Mouse (Mus musculus): ENCODE data around the gene Prickle2. TPM values are rescaled to one million over a fixed set of nuclear protein-coding genes. Genes with fewer than 3 reads are reported as not detected.

Prickle2 gene
- polyA plus RNA-seq, 1 experiment from 2014 or later, result 6.4 TPM

- Histone ChIP-seq H3K27me3 (ENCODE audit: control insufficient read depth, insufficient read depth, low read length) (no peaks in the 10 kb centered on the region), H3K4me1 (ENCODE audit: control insufficient read depth, insufficient read depth, low read length) (no peaks in the 10 kb centered on the region), H3K27ac (ENCODE audit: low read depth, low read length) (no peak overlapping the region), H3K4me2 (no peak overlapping the region), H3K9me3 (replicated peaks; ENCODE audit: control insufficient read depth, low read length) (no peaks in the 10 kb centered on the region), H3K4me3 (ENCODE audit: low read depth, low read length) (no peak overlapping the region), H3K9ac (ENCODE audit: low read depth, low read length) (no peak overlapping the region), H3K36me3 (ENCODE audit: control insufficient read depth, insufficient read depth, low read length) (no peaks in the 10 kb centered on the region)
- 70% methylated on average over 1 of the region's 1 CpGs for WGBS (ENCODE audit: insufficient replicate concordance)
- ATAC-seq (replicated peaks; ENCODE audit: insufficient number of reproducible peaks, low FRiP score, low TSS enrichment), result no peak
These were observed 56.9 kb downstream of the Prickle2 start for GRCm38 (mm10) chr6:92649063-92649462.

DNA sequence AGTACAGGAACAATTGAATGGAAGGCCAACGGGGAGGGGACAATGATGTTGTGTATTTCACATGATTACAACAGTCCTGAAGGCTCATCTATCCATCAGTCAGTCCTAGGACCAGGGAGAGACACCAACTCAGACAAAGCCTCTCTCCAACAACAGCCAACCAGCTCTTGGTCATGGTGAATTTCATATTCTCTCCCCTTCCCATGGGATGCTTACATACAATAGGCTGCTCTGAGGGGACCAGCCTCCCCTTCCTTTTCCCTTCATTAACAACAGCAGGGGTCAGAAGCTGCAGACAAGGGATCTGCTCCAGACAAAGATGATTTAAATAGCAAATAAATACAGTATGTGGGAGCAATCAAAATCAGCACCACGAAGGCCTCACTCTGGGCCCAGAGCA is 57.4 kb downstream of the Prickle2 start:
- H3K4me2 ChIP-seq, result no peak overlapping the region
- WGBS (ENCODE audit: insufficient replicate concordance), result 56% methylated on average over 2 of the region's 2 CpGs
- no peak for ATAC-seq (replicated peaks; ENCODE audit: insufficient number of reproducible peaks, low FRiP score, low TSS enrichment)
- H3K36me3 ChIP-seq (ENCODE audit: control insufficient read depth, insufficient read depth, low read length), result no peaks in the 10 kb centered on the region
- no peaks in the 10 kb centered on the region for H3K4me1 ChIP-seq (ENCODE audit: control insufficient read depth, insufficient read depth, low read length)
- no peak overlapping the region for H3K4me3 ChIP-seq (ENCODE audit: low read depth, low read length)
- no peak overlapping the region for H3K27ac ChIP-seq (ENCODE audit: low read depth, low read length)
- no peaks in the 10 kb centered on the region for H3K27me3 ChIP-seq (ENCODE audit: control insufficient read depth, insufficient read depth, low read length)
- H3K9me3 ChIP-seq (replicated peaks; ENCODE audit: control insufficient read depth, low read length), result no peaks in the 10 kb centered on the region
- no peak overlapping the region for H3K9ac ChIP-seq (ENCODE audit: low read depth, low read length)

- Histone ChIP-seq H3K9ac (ENCODE audit: low read depth, low read length) (no peak overlapping the region), H3K4me1 (ENCODE audit: control insufficient read depth, insufficient read depth, low read length) (no peaks in the 10 kb centered on the region), H3K27ac (ENCODE audit: low read depth, low read length) (no peak overlapping the region), H3K4me2 (no peak overlapping the region), H3K27me3 (ENCODE audit: control insufficient read depth, insufficient read depth, low read length) (no peaks in the 10 kb centered on the region), H3K36me3 (ENCODE audit: control insufficient read depth, insufficient read depth, low read length) (no peaks in the 10 kb centered on the region), H3K9me3 (replicated peaks; ENCODE audit: control insufficient read depth, low read length) (no peaks in the 10 kb centered on the region), H3K4me3 (ENCODE audit: low read depth, low read length) (no peak overlapping the region)
- WGBS (ENCODE audit: insufficient replicate concordance), result 78% methylated on average over 1 of the region's 1 CpGs
- ATAC-seq (replicated peaks; ENCODE audit: insufficient number of reproducible peaks, low FRiP score, low TSS enrichment), result no peak
These were observed 63.0 kb downstream of the Prickle2 start for GRCm38 (mm10) chr6:92642929-92643328.

DNA sequence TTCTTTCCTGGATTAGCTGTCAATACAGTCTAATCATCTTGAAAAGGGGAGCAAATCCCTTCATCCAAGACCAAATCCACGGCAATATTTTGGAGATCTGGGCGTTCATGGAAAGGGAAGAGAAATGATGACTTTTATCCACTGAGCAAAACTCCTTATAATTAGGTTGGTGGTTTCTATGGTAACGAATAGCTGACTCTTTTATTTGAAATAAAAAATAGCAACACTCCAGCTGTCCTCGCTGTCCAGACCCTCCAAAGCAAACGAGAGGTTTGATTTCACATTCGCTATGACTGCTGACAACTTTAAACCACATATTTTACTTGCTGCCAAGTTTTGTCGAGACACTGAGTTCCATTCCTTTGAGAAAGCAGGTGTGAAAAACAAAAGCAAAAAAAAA is 64.0 kb downstream of the Prickle2 start:
- no peaks in the 10 kb centered on the region for H3K4me1 ChIP-seq (ENCODE audit: control insufficient read depth, insufficient read depth, low read length)
- no peak overlapping the region for H3K27ac ChIP-seq (ENCODE audit: low read depth, low read length)
- no peak overlapping the region for H3K9ac ChIP-seq (ENCODE audit: low read depth, low read length)
- WGBS (ENCODE audit: insufficient replicate concordance), result 68% methylated on average over 7 of the region's 7 CpGs
- no peaks in the 10 kb centered on the region for H3K9me3 ChIP-seq (replicated peaks; ENCODE audit: control insufficient read depth, low read length)
- H3K4me3 ChIP-seq (ENCODE audit: low read depth, low read length), result no peak overlapping the region
- H3K27me3 ChIP-seq (ENCODE audit: control insufficient read depth, insufficient read depth, low read length), result no peaks in the 10 kb centered on the region
- no peak for ATAC-seq (replicated peaks; ENCODE audit: insufficient number of reproducible peaks, low FRiP score, low TSS enrichment)
- no peak overlapping the region for H3K4me2 ChIP-seq
- no peaks in the 10 kb centered on the region for H3K36me3 ChIP-seq (ENCODE audit: control insufficient read depth, insufficient read depth, low read length)

GRCm38 (mm10) chr6:92640896-92641295 is 65.1 kb downstream of the Prickle2 start:
- H3K4me1 ChIP-seq (ENCODE audit: control insufficient read depth, insufficient read depth, low read length), result no peaks in the 10 kb centered on the region
- H3K9ac ChIP-seq (ENCODE audit: low read depth, low read length), result no peak overlapping the region
- no peaks in the 10 kb centered on the region for H3K36me3 ChIP-seq (ENCODE audit: control insufficient read depth, insufficient read depth, low read length)
- H3K9me3 ChIP-seq (replicated peaks; ENCODE audit: control insufficient read depth, low read length), result no peaks in the 10 kb centered on the region
- 80% methylated on average over 2 of the region's 2 CpGs for WGBS (ENCODE audit: insufficient replicate concordance)
- H3K27ac ChIP-seq (ENCODE audit: low read depth, low read length), result no peak overlapping the region
- H3K27me3 ChIP-seq (ENCODE audit: control insufficient read depth, insufficient read depth, low read length), result no peaks in the 10 kb centered on the region
- no peak for ATAC-seq (replicated peaks; ENCODE audit: insufficient number of reproducible peaks, low FRiP score, low TSS enrichment)
- H3K4me3 ChIP-seq (ENCODE audit: low read depth, low read length), result no peak overlapping the region
- H3K4me2 ChIP-seq, result no peak overlapping the region

DNA sequence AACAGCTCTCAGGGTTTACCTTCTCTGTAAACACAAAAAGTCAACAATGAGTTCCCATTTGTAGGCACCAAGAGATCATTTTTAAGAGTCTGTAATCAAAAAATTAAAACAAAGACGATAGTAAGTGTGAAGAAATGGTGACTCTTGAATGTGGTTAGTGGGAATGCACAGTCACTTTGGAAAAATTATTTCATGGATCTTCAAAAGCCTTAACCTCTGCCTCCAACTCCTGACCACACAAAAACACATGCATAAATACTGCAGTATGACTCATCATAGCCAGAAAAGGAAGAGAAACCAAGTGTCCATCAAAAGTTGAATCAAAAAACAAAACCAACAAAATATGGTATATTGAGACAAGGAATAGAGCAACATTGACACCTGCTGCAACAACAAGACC is 69.5 kb downstream of the Prickle2 start:
- H3K4me3 ChIP-seq (ENCODE audit: low read depth, low read length), result no peak overlapping the region
- H3K4me2 ChIP-seq, result no peak overlapping the region
- ATAC-seq (replicated peaks; ENCODE audit: insufficient number of reproducible peaks, low FRiP score, low TSS enrichment), result no peak
- H3K9ac ChIP-seq (ENCODE audit: low read depth, low read length), result no peak overlapping the region
- 65% methylated on average over 1 of the region's 1 CpGs for WGBS (ENCODE audit: insufficient replicate concordance)
- H3K4me1 ChIP-seq (ENCODE audit: control insufficient read depth, insufficient read depth, low read length), result no peaks in the 10 kb centered on the region
- no peaks in the 10 kb centered on the region for H3K27me3 ChIP-seq (ENCODE audit: control insufficient read depth, insufficient read depth, low read length)
- no peak overlapping the region for H3K27ac ChIP-seq (ENCODE audit: low read depth, low read length)
- H3K9me3 ChIP-seq (replicated peaks; ENCODE audit: control insufficient read depth, low read length), result no peaks in the 10 kb centered on the region
- H3K36me3 ChIP-seq (ENCODE audit: control insufficient read depth, insufficient read depth, low read length), result no peaks in the 10 kb centered on the region

DNA sequence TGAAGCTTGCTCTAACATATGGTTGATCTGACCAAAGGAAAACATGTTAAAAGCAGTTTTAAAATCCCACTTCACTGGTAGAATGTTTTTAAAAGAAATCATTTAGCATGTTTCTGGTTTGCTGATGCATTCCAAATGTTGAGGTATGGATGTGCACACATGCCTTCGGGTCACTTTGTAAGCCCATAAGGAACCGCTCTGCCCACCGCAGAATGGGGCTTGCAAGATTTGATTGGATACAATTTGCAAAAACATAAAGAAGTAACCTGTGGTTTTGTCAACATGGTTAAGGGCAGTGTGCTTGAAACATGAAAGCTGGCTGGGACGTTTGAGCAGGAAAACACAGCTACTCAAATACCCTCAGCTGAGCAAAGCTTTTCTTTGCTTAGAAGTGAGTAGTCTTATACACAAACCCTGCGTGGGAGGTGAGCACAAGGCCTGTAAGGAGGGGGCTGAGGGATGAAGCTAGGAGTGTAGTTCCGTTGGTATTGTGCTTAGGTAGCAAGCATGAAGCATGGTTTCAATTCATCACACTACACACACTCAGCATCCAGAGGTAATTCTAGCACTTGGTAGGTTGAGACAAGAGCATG is 71.0 kb downstream of the Prickle2 start:
- 73% methylated on average over 6 of the region's 6 CpGs for WGBS (ENCODE audit: insufficient replicate concordance)
- Histone ChIP-seq H3K4me1 (ENCODE audit: control insufficient read depth, insufficient read depth, low read length) (no peaks in the 10 kb centered on the region), H3K27me3 (ENCODE audit: control insufficient read depth, insufficient read depth, low read length) (no peaks in the 10 kb centered on the region), H3K9ac (ENCODE audit: low read depth, low read length) (no peak overlapping the region), H3K4me3 (ENCODE audit: low read depth, low read length) (no peak overlapping the region), H3K4me2 (no peak overlapping the region), H3K27ac (ENCODE audit: low read depth, low read length) (no peak overlapping the region), H3K36me3 (ENCODE audit: control insufficient read depth, insufficient read depth, low read length) (no peaks in the 10 kb centered on the region), H3K9me3 (replicated peaks; ENCODE audit: control insufficient read depth, low read length) (no peaks in the 10 kb centered on the region)
- no peak for ATAC-seq (replicated peaks; ENCODE audit: insufficient number of reproducible peaks, low FRiP score, low TSS enrichment)

GRCm38 (mm10) chr6:92630991-92631390 is 75.0 kb downstream of the Prickle2 start:
- WGBS (ENCODE audit: insufficient replicate concordance), result 79% methylated on average over 2 of the region's 2 CpGs
- Histone ChIP-seq H3K36me3 (ENCODE audit: control insufficient read depth, insufficient read depth, low read length) (no peaks in the 10 kb centered on the region), H3K4me3 (ENCODE audit: low read depth, low read length) (no peak overlapping the region)

GRCm38 (mm10) chr6:92627711-92628110 is 78.2 kb downstream of the Prickle2 start:
- H3K4me2 ChIP-seq, result no peak overlapping the region
- no peak overlapping the region for H3K9ac ChIP-seq (ENCODE audit: low read depth, low read length)
- H3K4me1 ChIP-seq (ENCODE audit: control insufficient read depth, insufficient read depth, low read length), result no peaks in the 10 kb centered on the region
- no peaks in the 10 kb centered on the region for H3K27me3 ChIP-seq (ENCODE audit: control insufficient read depth, insufficient read depth, low read length)
- no peak overlapping the region for H3K27ac ChIP-seq (ENCODE audit: low read depth, low read length)
- WGBS (ENCODE audit: insufficient replicate concordance), result 80% methylated on average over 3 of the region's 3 CpGs
- no peaks in the 10 kb centered on the region for H3K9me3 ChIP-seq (replicated peaks; ENCODE audit: control insufficient read depth, low read length)
- no peak overlapping the region for H3K4me3 ChIP-seq (ENCODE audit: low read depth, low read length)
- no peak for ATAC-seq (replicated peaks; ENCODE audit: insufficient number of reproducible peaks, low FRiP score, low TSS enrichment)
- H3K36me3 ChIP-seq (ENCODE audit: control insufficient read depth, insufficient read depth, low read length), result no peaks in the 10 kb centered on the region

More at GRCm38 (mm10) chr6:92630991-92631390, 75.0 kb downstream of the Prickle2 start:
- Histone ChIP-seq H3K4me2 (no peak overlapping the region), H3K4me1 (ENCODE audit: control insufficient read depth, insufficient read depth, low read length) (no peaks in the 10 kb centered on the region), H3K27ac (ENCODE audit: low read depth, low read length) (no peak overlapping the region), H3K9me3 (replicated peaks; ENCODE audit: control insufficient read depth, low read length) (no peaks in the 10 kb centered on the region), H3K9ac (ENCODE audit: low read depth, low read length) (no peak overlapping the region), H3K27me3 (ENCODE audit: control insufficient read depth, insufficient read depth, low read length) (no peaks in the 10 kb centered on the region)
- ATAC-seq (replicated peaks; ENCODE audit: insufficient number of reproducible peaks, low FRiP score, low TSS enrichment), result no peak

Measured in heart, embryonic 11.5 days (tissue).